Mouse (Mus musculus) limb, embryonic 14.5 days (tissue): ENCODE data around the gene Ptpdc1. TPM values are rescaled to one million over a fixed set of nuclear protein-coding genes. Genes with fewer than 3 reads are reported as not detected.
A peak's percentile ranks its signal among the peaks of the same experiment; 100 is the strongest.

Experiments used
- ATAC-seq: fragments of 200-750 bp; cut with Nextera tagmentation; 2 replicates; pipeline ENCODE4 v1.8.0; 2017; ENCODE audit warnings: low read depth, moderate number of reproducible peaks, moderate TSS enrichment; ENCODE audit not compliant: low FRiP score
- DNase-seq: peaks from one replicate; pipeline ENCODE4 v3.0.0-alpha.2; 2015; ENCODE audit warnings: low spot score
- H3K27ac ChIP-seq: fragments of 300-500 bp; sonication (generic); replicated peaks from 2 replicates; pipeline ENCODE4 v1.5.1; 2014; ENCODE audit warnings: low read depth, mild to moderate bottlenecking, low read length, moderate library complexity, mixed read lengths
- H3K27me3 ChIP-seq: fragments of 300-500 bp; sonication (generic); 2 replicates; pipeline ENCODE4 v1.6.1; 2014; ENCODE audit warnings: low read length, mixed read lengths; ENCODE audit not compliant: control insufficient read depth, insufficient read depth
- H3K36me3 ChIP-seq: fragments of 300-500 bp; sonication (generic); 2 replicates; pipeline ENCODE4 v1.6.1; 2014; ENCODE audit warnings: mild to moderate bottlenecking, low read length, moderate library complexity, mixed read lengths; ENCODE audit not compliant: control insufficient read depth, insufficient read depth
- H3K4me1 ChIP-seq: fragments of 300-500 bp; sonication (generic); 2 replicates; pipeline ENCODE4 v1.6.1; 2014; ENCODE audit warnings: antibody characterized with exemption, low read length, mixed read lengths; ENCODE audit not compliant: control insufficient read depth, insufficient read depth
- H3K4me2 ChIP-seq: fragments of 300-500 bp; sonication (generic); replicated peaks from 2 replicates; pipeline ENCODE4 v1.6.1; 2014; ENCODE audit warnings: low read depth, mild to moderate bottlenecking, low read length, moderate library complexity; ENCODE audit not compliant: severe bottlenecking
- H3K4me3 ChIP-seq: fragments of 300-500 bp; sonication (generic); replicated peaks from 2 replicates; pipeline ENCODE4 v1.5.1; 2014; ENCODE audit warnings: low read length
- H3K9ac ChIP-seq: fragments of 300-500 bp; sonication (generic); 2 replicates; pipeline ENCODE4 v1.6.1; 2014; ENCODE audit warnings: mild to moderate bottlenecking, low read depth, low read length, moderate library complexity; ENCODE audit not compliant: severe bottlenecking
- H3K9me3 ChIP-seq: fragments of 300-500 bp; sonication (generic); 2 replicates; pipeline ENCODE4 v1.6.1; 2016; ENCODE audit warnings: low read length; ENCODE audit not compliant: control insufficient read depth
- POLR2A ChIP-seq: fragments of 200-500 bp; IDR thresholded peaks from 2 replicates; pipeline ENCODE4 v1.8.0; 2012; ENCODE audit warnings: inconsistent platforms, mild to moderate bottlenecking, moderate library complexity, borderline replicate concordance; ENCODE audit not compliant: insufficient read depth, insufficient read length; ENCODE audit errors: extremely low read depth
- WGBS: fragments of 180-500 bp; shearing (Covaris S2); extraction: QIAGEN DNeasy Blood & Tissue Kit; methylation state at CpG from one replicate; pipeline ENCODE4 v1.1.7; 2014; 5-methylcytosine and 5-hydroxymethylcytosine counted together
- polyA plus RNA-seq, 2 experiments: library from polyadenylated mRNA; depleted of rRNA in 1 of 2; stranded (reverse) in 1 of 2; unstranded in 1 of 2; fragments of >200 nt; fragmentation: Nextera tagmentation in 1 of 2; extraction: Ambion mirVana in 1 of 2; gene quantifications; 2 replicates each; pipeline versions ENCODE4 v1.2.1 to v1.2.3; 2012 to 2014

Ptpdc1 gene
- polyA plus RNA-seq, 2 experiments, result 16.3 to 20.2 TPM

GRCm38 (mm10) chr13:48544867-48545266 is 80.6 kb downstream of the Ptpdc1 start:
- no peak overlapping the region for H3K27ac ChIP-seq
- DNase-seq, result no peak
- H3K9ac ChIP-seq, result peak overlapping the region; percentile 80

GRCm38 (mm10) chr13:48544391-48544790 is 81.1 kb downstream of the Ptpdc1 start:
- peak overlapping the region; percentile 97 for H3K4me3 ChIP-seq
- TF ChIP-seq POLR2A, result no peak
- H3K9ac ChIP-seq, result no peak overlapping the region
- H3K27ac ChIP-seq, result no peak overlapping the region
- no peaks in the 10 kb centered on the region for H3K9me3 ChIP-seq
- H3K4me2 ChIP-seq, result peak overlapping the region; percentile 50
- H3K36me3 ChIP-seq, result peaks cover 4% of the 10 kb centered on the region; the same call in 1 of the 2 replicates
- peaks cover 35% of the 10 kb centered on the region for H3K4me1 ChIP-seq
- no peaks in the 10 kb centered on the region for H3K27me3 ChIP-seq
- DNase-seq (no peak), ATAC-seq (no peak)

More at GRCm38 (mm10) chr13:48544867-48545266, 80.6 kb downstream of the Ptpdc1 start:
- Histone ChIP-seq H3K4me1 (peaks cover 31% of the 10 kb centered on the region), H3K4me2 (peak overlapping the region; percentile 50), H3K9me3 (no peaks in the 10 kb centered on the region), H3K4me3 (peak overlapping the region; percentile 97), H3K27me3 (no peaks in the 10 kb centered on the region), H3K36me3 (peaks cover 4% of the 10 kb centered on the region; the same call in 1 of the 2 replicates)
- no peak for TF ChIP-seq POLR2A
- 42% methylated on average over 4 of the region's 4 CpGs for WGBS
- no peak for ATAC-seq

- Histone ChIP-seq H3K4me3 (no peak overlapping the region), H3K9ac (no peak overlapping the region), H3K4me1 (peaks cover 31% of the 10 kb centered on the region), H3K36me3 (peaks cover 28% of the 10 kb centered on the region), H3K4me2 (no peak overlapping the region; the same call in 1 of the 2 replicates), H3K9me3 (no peaks in the 10 kb centered on the region), H3K27me3 (no peaks in the 10 kb centered on the region), H3K27ac (no peak overlapping the region)
- no peak for ATAC-seq
- 24% methylated on average over 1 of the region's 1 CpGs for WGBS
- no peak for TF ChIP-seq POLR2A
- no peak for DNase-seq
Measured at GRCm38 (mm10) chr13:48540488-48540887, 85.0 kb downstream of the Ptpdc1 start.

- Histone ChIP-seq H3K9me3 (no peaks in the 10 kb centered on the region), H3K4me2 (no peak overlapping the region), H3K4me3 (no peak overlapping the region), H3K27me3 (no peaks in the 10 kb centered on the region), H3K27ac (no peak overlapping the region), H3K36me3 (peaks cover 37% of the 10 kb centered on the region), H3K9ac (no peak overlapping the region), H3K4me1 (no peaks in the 10 kb centered on the region)
- TF ChIP-seq POLR2A, result no peak
- DNase-seq (no peak), ATAC-seq (no peak)
- WGBS, result 88% methylated on average over 5 of the region's 5 CpGs
Measured at GRCm38 (mm10) chr13:48533441-48533840, 92.0 kb downstream of the Ptpdc1 start.

DNA sequence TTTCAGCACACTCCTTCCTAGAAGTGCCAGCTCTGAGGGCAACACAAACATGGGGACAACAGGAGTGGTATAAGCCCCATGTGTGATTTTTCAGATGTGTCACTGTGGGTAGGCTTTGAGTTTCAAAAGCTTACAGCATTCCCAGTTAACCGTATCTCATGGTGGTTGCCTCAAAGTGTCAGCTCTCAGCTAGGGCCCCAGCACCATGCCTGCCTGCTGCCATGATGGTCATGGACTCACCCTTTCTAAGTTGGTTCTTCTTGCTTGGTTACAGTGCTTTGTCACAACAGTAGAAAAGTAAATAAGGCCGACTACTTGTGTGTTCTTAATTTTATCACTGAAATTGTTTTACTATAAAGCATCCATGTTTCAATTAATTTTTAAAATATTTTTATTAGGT is 94.0 kb downstream of the Ptpdc1 start:
- H3K27me3 ChIP-seq, result no peaks in the 10 kb centered on the region
- DNase-seq, result no peak
- H3K9me3 ChIP-seq, result no peaks in the 10 kb centered on the region
- TF ChIP-seq POLR2A, result no peak
- no peak overlapping the region for H3K27ac ChIP-seq
- ATAC-seq, result no peak
- WGBS, result 84% methylated on average over 2 of the region's 2 CpGs
- peaks cover 21% of the 10 kb centered on the region for H3K36me3 ChIP-seq
- H3K4me3 ChIP-seq, result no peak overlapping the region
- no peak overlapping the region for H3K9ac ChIP-seq
- no peak overlapping the region for H3K4me2 ChIP-seq
- no peaks in the 10 kb centered on the region for H3K4me1 ChIP-seq

DNA sequence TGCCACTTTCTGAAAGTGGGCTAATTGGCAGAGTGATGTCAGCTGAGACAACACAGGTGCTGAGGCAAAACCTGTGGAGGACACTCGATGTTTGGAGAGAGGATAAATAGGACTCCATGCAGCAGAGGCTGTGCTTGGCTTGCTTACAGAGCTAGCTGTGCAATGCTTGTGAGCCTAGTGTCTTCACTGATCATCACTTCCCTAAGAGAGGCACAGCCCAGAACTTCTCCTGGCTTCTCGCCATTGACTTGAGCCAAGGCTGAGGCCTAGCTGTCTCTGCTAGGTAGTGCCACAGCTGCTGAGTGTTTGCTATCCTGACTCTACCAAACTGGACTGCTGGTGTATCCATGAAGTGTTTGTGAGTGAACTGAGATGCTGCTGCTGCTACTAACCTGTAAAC is 94.8 kb downstream of the Ptpdc1 start:
- Histone ChIP-seq H3K27me3 (no peaks in the 10 kb centered on the region), H3K4me3 (no peak overlapping the region), H3K27ac (no peak overlapping the region), H3K9me3 (no peaks in the 10 kb centered on the region), H3K4me1 (no peaks in the 10 kb centered on the region), H3K36me3 (peaks cover 15% of the 10 kb centered on the region), H3K9ac (no peak overlapping the region), H3K4me2 (no peak overlapping the region)
- ATAC-seq (0 out of 2 replicates have a peak, but pooled peaks have one; percentile 19), DNase-seq (no peak)
- no peak for TF ChIP-seq POLR2A
- WGBS, result 67% methylated on average over 2 of the region's 2 CpGs
